Mouse (Mus musculus) stomach, embryonic 15.5 days (tissue): Measurements from ENCODE around the gene Tnfsf15. TPM values are rescaled to one million over a fixed set of nuclear protein-coding genes. Genes with fewer than 3 reads are reported as not detected.

ENCODE experiments used
- ATAC-seq: fragments of 200-750 bp; cut with Nextera tagmentation; 2 replicates; pipeline ENCODE4 v1.8.0; 2017; ENCODE audit warnings: low read depth, moderate number of reproducible peaks, moderate TSS enrichment; ENCODE audit not compliant: insufficient read depth, low FRiP score
- H3K27ac ChIP-seq: fragments of 300-500 bp; sonication (generic); 2 replicates; pipeline ENCODE4 v1.5.1; 2015; ENCODE audit warnings: mild to moderate bottlenecking, inconsistent platforms
- H3K27me3 ChIP-seq: fragments of 300-500 bp; sonication (generic); replicated peaks from 2 replicates; pipeline ENCODE4 v1.6.1; 2015; ENCODE audit warnings: inconsistent platforms
- H3K36me3 ChIP-seq: fragments of 300-500 bp; sonication (generic); 2 replicates; pipeline ENCODE4 v1.6.1; 2015; ENCODE audit warnings: inconsistent platforms
- H3K4me1 ChIP-seq: fragments of 300-500 bp; sonication (generic); 2 replicates; pipeline ENCODE4 v1.6.1; 2015; ENCODE audit warnings: inconsistent platforms
- H3K4me2 ChIP-seq: fragments of 300-500 bp; sonication (generic); 2 replicates; pipeline ENCODE4 v1.6.1; 2015; ENCODE audit warnings: mild to moderate bottlenecking, inconsistent platforms
- H3K4me3 ChIP-seq: fragments of 300-500 bp; sonication (generic); replicated peaks from 2 replicates; pipeline ENCODE4 v1.5.1; 2015; ENCODE audit warnings: inconsistent platforms
- H3K9ac ChIP-seq: fragments of 300-500 bp; sonication (generic); 2 replicates; pipeline ENCODE4 v1.6.1; 2015; ENCODE audit warnings: inconsistent platforms
- H3K9me3 ChIP-seq: fragments of 300-500 bp; sonication (generic); 2 replicates; pipeline ENCODE4 v1.6.1; 2016; ENCODE audit warnings: inconsistent platforms
- WGBS: fragments of 180-500 bp; shearing (Covaris S2); methylation state at CpG from one replicate; pipeline ENCODE4 v1.1.7; 2015; 5-methylcytosine and 5-hydroxymethylcytosine counted together
- polyA plus RNA-seq: library from polyadenylated mRNA; unstranded; fragments of >200 nt; fragmentation: Nextera tagmentation; extraction: Ambion mirVana; gene quantifications from 2 replicates; pipeline ENCODE4 v1.2.1, GENCODE M21; 2015

The Tnfsf15 gene
- polyA plus RNA-seq, 1 experiment from 2014 or later = 0.10 TPM

GRCm38 (mm10) chr4:63757527-63758154 lies 12.7 kb upstream of the Tnfsf15 start:
- Histone ChIP-seq H3K4me2 (no peak overlapping the region), H3K36me3 (no peaks in the 10 kb centered on the region), H3K9ac (no peak overlapping the region), H3K27ac (no peak overlapping the region), H3K27me3 (no peaks in the 10 kb centered on the region), H3K9me3 (no peaks in the 10 kb centered on the region), H3K4me1 (peaks cover 3% of the 10 kb centered on the region; the same call in 1 of the 2 replicates), H3K4me3 (no peak overlapping the region)
- WGBS = 80% methylated on average over 6 of the region's 6 CpGs
- ATAC-seq = no peak

- Histone ChIP-seq H3K27ac (no peak overlapping the region), H3K4me1 (peaks cover 6% of the 10 kb centered on the region; the same call in 1 of the 2 replicates), H3K4me2 (no peak overlapping the region), H3K36me3 (no peaks in the 10 kb centered on the region), H3K4me3 (no peak overlapping the region), H3K27me3 (no peaks in the 10 kb centered on the region), H3K9ac (no peak overlapping the region), H3K9me3 (no peaks in the 10 kb centered on the region)
- ATAC-seq = no peak
- WGBS = 59% methylated on average over 2 of the region's 2 CpGs
Measured at GRCm38 (mm10) chr4:63756072-63756471, 11.2 kb upstream of the Tnfsf15 start.

- no peaks in the 10 kb centered on the region for H3K9me3 ChIP-seq
- H3K9ac ChIP-seq = no peak overlapping the region
- peaks cover 6% of the 10 kb centered on the region; the same call in 1 of the 2 replicates for H3K4me1 ChIP-seq
- no peak overlapping the region for H3K4me2 ChIP-seq
- H3K36me3 ChIP-seq = no peaks in the 10 kb centered on the region
- no peaks in the 10 kb centered on the region for H3K27me3 ChIP-seq
- WGBS = 77% methylated on average over 9 of the region's 9 CpGs
- H3K27ac ChIP-seq = no peak overlapping the region
- ATAC-seq = no peak
- H3K4me3 ChIP-seq = no peak overlapping the region
Measured at GRCm38 (mm10) chr4:63754467-63755020, 9.6 kb upstream of the Tnfsf15 start.

GRCm38 (mm10) chr4:63753855-63754254 lies 8.9 kb upstream of the Tnfsf15 start:
- Histone ChIP-seq H3K4me1 (peaks cover 6% of the 10 kb centered on the region; the same call in 1 of the 2 replicates), H3K27me3 (no peaks in the 10 kb centered on the region), H3K9ac (no peak overlapping the region), H3K36me3 (no peaks in the 10 kb centered on the region), H3K9me3 (no peaks in the 10 kb centered on the region), H3K4me2 (no peak overlapping the region), H3K4me3 (no peak overlapping the region), H3K27ac (no peak overlapping the region)
- no peak for ATAC-seq
- WGBS = 75% methylated on average over 2 of the region's 2 CpGs

GRCm38 (mm10) chr4:63752687-63753523 lies 8.0 kb upstream of the Tnfsf15 start:
- Histone ChIP-seq H3K27me3 (no peaks in the 10 kb centered on the region), H3K36me3 (no peaks in the 10 kb centered on the region), H3K4me2 (no peak overlapping the region), H3K9me3 (no peaks in the 10 kb centered on the region), H3K4me1 (peaks cover 6% of the 10 kb centered on the region; the same call in 1 of the 2 replicates), H3K27ac (no peak overlapping the region), H3K9ac (no peak overlapping the region), H3K4me3 (no peak overlapping the region)
- peak; percentile 43; the same call in 1 of the 2 replicates for ATAC-seq
- WGBS = 45% methylated on average over 16 of the region's 16 CpGs

GRCm38 (mm10) chr4:63748061-63748730 lies 3.3 kb upstream of the Tnfsf15 start:
- 69% methylated on average over 3 of the region's 3 CpGs for WGBS
- H3K9ac ChIP-seq = no peak overlapping the region
- no peak overlapping the region for H3K4me2 ChIP-seq
- no peak for ATAC-seq
- H3K4me3 ChIP-seq = no peak overlapping the region
- H3K36me3 ChIP-seq = no peaks in the 10 kb centered on the region
- no peak overlapping the region for H3K27ac ChIP-seq
- H3K27me3 ChIP-seq = no peaks in the 10 kb centered on the region
- no peaks in the 10 kb centered on the region for H3K9me3 ChIP-seq
- peaks cover 23% of the 10 kb centered on the region; the same call in 1 of the 2 replicates for H3K4me1 ChIP-seq

GRCm38 (mm10) chr4:63745271-63745670 lies 358 bp upstream of the Tnfsf15 start:
- Histone ChIP-seq H3K4me1 (peaks cover 26% of the 10 kb centered on the region), H3K27me3 (no peaks in the 10 kb centered on the region), H3K36me3 (no peaks in the 10 kb centered on the region), H3K4me3 (no peak overlapping the region), H3K27ac (no peak overlapping the region), H3K9me3 (no peaks in the 10 kb centered on the region), H3K4me2 (peak overlapping the region; percentile 20; the same call in 1 of the 2 replicates), H3K9ac (no peak overlapping the region)
- no peak; the same call in 1 of the 2 replicates for ATAC-seq
- WGBS = 52% methylated on average over 6 of the region's 6 CpGs

- Histone ChIP-seq H3K4me2 (no peak overlapping the region), H3K27me3 (no peaks in the 10 kb centered on the region), H3K4me1 (peaks cover 26% of the 10 kb centered on the region), H3K27ac (no peak overlapping the region), H3K9me3 (no peaks in the 10 kb centered on the region), H3K9ac (no peak overlapping the region), H3K36me3 (no peaks in the 10 kb centered on the region), H3K4me3 (no peak overlapping the region)
- WGBS = 5% methylated on average over 1 of the region's 1 CpGs
- ATAC-seq = no peak; the same call in 1 of the 2 replicates
Measured at GRCm38 (mm10) chr4:63743660-63744059, 1.3 kb downstream of the Tnfsf15 start.

- no peak for ATAC-seq
- Histone ChIP-seq H3K9me3 (no peaks in the 10 kb centered on the region), H3K9ac (no peak overlapping the region), H3K36me3 (no peaks in the 10 kb centered on the region), H3K4me3 (no peak overlapping the region), H3K27me3 (no peaks in the 10 kb centered on the region), H3K4me2 (no peak overlapping the region), H3K4me1 (peaks cover 26% of the 10 kb centered on the region), H3K27ac (no peak overlapping the region; the same call in 1 of the 2 replicates)
- 57% methylated on average over 5 of the region's 5 CpGs for WGBS
Measured at GRCm38 (mm10) chr4:63742763-63743371, 2.0 kb downstream of the Tnfsf15 start.

- Histone ChIP-seq H3K9me3 (no peaks in the 10 kb centered on the region), H3K27me3 (no peaks in the 10 kb centered on the region), H3K4me2 (no peak overlapping the region), H3K4me3 (no peak overlapping the region), H3K4me1 (peaks cover 26% of the 10 kb centered on the region), H3K27ac (no peak overlapping the region), H3K9ac (no peak overlapping the region), H3K36me3 (no peaks in the 10 kb centered on the region)
- ATAC-seq = no peak
- 48% methylated on average over 7 of the region's 7 CpGs for WGBS
Measured at GRCm38 (mm10) chr4:63742101-63742500, 2.8 kb downstream of the Tnfsf15 start.

GRCm38 (mm10) chr4:63740761-63741160 lies 4.2 kb downstream of the Tnfsf15 start:
- Histone ChIP-seq H3K36me3 (no peaks in the 10 kb centered on the region), H3K27ac (no peak overlapping the region), H3K4me1 (peaks cover 26% of the 10 kb centered on the region), H3K4me3 (no peak overlapping the region), H3K4me2 (no peak overlapping the region), H3K9ac (no peak overlapping the region), H3K27me3 (no peaks in the 10 kb centered on the region), H3K9me3 (no peaks in the 10 kb centered on the region)
- WGBS = 93% methylated on average over 4 of the region's 4 CpGs
- no peak for ATAC-seq
